Comparison of ENCODE assay signal across 11 mouse cellular contexts in the genomic region with DNA sequence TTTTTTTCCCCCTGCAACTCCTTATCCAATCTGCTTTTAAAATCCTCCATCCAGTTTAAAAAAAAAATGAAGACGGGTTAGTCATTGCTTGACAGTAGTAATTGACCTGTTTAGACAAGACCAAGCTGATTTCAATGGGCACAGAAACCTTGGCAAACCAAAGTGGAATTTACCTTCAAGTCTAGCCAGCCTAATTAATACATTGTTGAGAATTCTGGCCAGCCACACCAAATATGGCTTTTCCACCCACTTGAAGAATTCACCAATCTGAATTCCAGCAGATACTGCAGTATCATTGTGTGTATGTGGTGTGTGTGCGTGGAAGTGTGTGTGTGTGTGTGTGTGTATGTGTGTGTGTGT.
A peak's percentile ranks its signal among the peaks of the same experiment; 100 is the strongest.
DNase-seq lines count a peak whose midpoint lies in the region; ATAC-seq and TF ChIP-seq lines count a peak whose summit lies in the region.
"Had no signal": no experiment of that assay in that cellular context is flagged by ENCODE, and none has a peak within 500 bp of the region (broad histone marks: within the 10 kb centered on the region; RNA-seq: fewer than 3 reads in every experiment).

No protein-coding gene starts in this region.

- H3K4me2 ChIP-seq in heart, embryonic 13.5 days: peak overlapping the region; percentile 37
- H3K4me2 ChIP-seq in forebrain, embryonic 15.5 days (replicated peaks): peak overlapping the region; percentile 19

- no peak for TF ChIP-seq POLR2A in ES-Bruce4 (IDR thresholded peaks at IDR 0.05; ENCODE audit: insufficient read depth, low read length)

- no peak overlapping the region for H3K9ac ChIP-seq in heart, embryonic 13.5 days
- no peak overlapping the region for H3K9ac ChIP-seq in ES-Bruce4 (ENCODE audit: low read depth, poor library complexity, severe bottlenecking)
- no peak overlapping the region for H3K9ac ChIP-seq in forebrain, embryonic 15.5 days (replicated peaks)

- 45% methylated on average over 2 of the region's 2 CpGs for WGBS in heart, embryonic 13.5 days
- 16% methylated on average over 2 of the region's 2 CpGs for WGBS in forebrain, embryonic 15.5 days
- WGBS in midbrain, embryonic 10.5 days: 49% methylated on average over 2 of the region's 2 CpGs

- no peak for TF ChIP-seq CTCF in ES-Bruce4 (IDR thresholded peaks at IDR 0.05; ENCODE audit: low read depth, low read length)

- H3K36me3 ChIP-seq in heart, embryonic 13.5 days: no peaks in the 10 kb centered on the region
- H3K36me3 ChIP-seq in ES-Bruce4 (ENCODE audit: control insufficient read depth, insufficient read depth, low read length, poor library complexity, severe bottlenecking): no peaks in the 10 kb centered on the region
- H3K36me3 ChIP-seq in forebrain, embryonic 15.5 days: no peaks in the 10 kb centered on the region
- no peaks in the 10 kb centered on the region for H3K36me3 ChIP-seq in midbrain, embryonic 10.5 days

- H3K9me3 ChIP-seq in heart, embryonic 13.5 days: no peaks in the 10 kb centered on the region
- H3K9me3 ChIP-seq in ES-Bruce4 (replicated peaks; ENCODE audit: control insufficient read depth, insufficient read depth, low read length, poor library complexity, severe bottlenecking): no peaks in the 10 kb centered on the region
- H3K9me3 ChIP-seq in forebrain, embryonic 15.5 days: no peaks in the 10 kb centered on the region
- no peaks in the 10 kb centered on the region for H3K9me3 ChIP-seq in midbrain, embryonic 10.5 days (replicated peaks)

- no peak overlapping the region for H3K4me3 ChIP-seq in heart, embryonic 13.5 days
- H3K4me3 ChIP-seq in ES-Bruce4 (ENCODE audit: low read depth, low read length): no peak overlapping the region
- no peak overlapping the region for H3K4me3 ChIP-seq in forebrain, embryonic 15.5 days
- peak overlapping the region; percentile 36; the same call in 1 of the 2 replicates for H3K4me3 ChIP-seq in midbrain, embryonic 10.5 days

- no peak for DNase-seq in heart, adult 9 months (ENCODE audit: low spot score in 2 of 2)
- DNase-seq in midbrain, embryonic 10.5 days (ENCODE audit: low spot score): peak; percentile 19
- no peak for DNase-seq in urinary bladder, postnatal 36 days (ENCODE audit: low spot score in 2 of 2)
- DNase-seq in right cerebral cortex, postnatal 36 days (ENCODE audit: low spot score in 2 of 2): no peak
- no peak for DNase-seq in gastrocnemius, adult 8-10 months (ENCODE audit: low spot score in 2 of 2)

- H3K4me1 ChIP-seq in heart, embryonic 13.5 days: peaks cover 22% of the 10 kb centered on the region
- H3K4me1 ChIP-seq in ES-Bruce4 (ENCODE audit: control insufficient read depth, insufficient read depth, low read length): peaks cover 4% of the 10 kb centered on the region
- peaks cover 22% of the 10 kb centered on the region for H3K4me1 ChIP-seq in forebrain, embryonic 15.5 days
- peaks cover 26% of the 10 kb centered on the region for H3K4me1 ChIP-seq in midbrain, embryonic 10.5 days

- ATAC-seq in heart, embryonic 13.5 days (ENCODE audit: extremely low read depth, insufficient number of reproducible peaks, low FRiP score, low TSS enrichment): no peak
- ATAC-seq in forebrain, embryonic 15.5 days (replicated peaks): peak; percentile 27; the same call in 1 of the 2 replicates
- ATAC-seq: intestine, postnatal 0 days; Patski had no signal

- TF ChIP-seq EP300 in ES-Bruce4 (IDR thresholded peaks at IDR 0.05; ENCODE audit: insufficient read depth, low read depth, low read length): no peak

- no peaks in the 10 kb centered on the region for H3K27me3 ChIP-seq in heart, embryonic 13.5 days (replicated peaks)
- no peaks in the 10 kb centered on the region for H3K27me3 ChIP-seq in ES-Bruce4 (ENCODE audit: control insufficient read depth, insufficient read depth, low read length, poor library complexity, severe bottlenecking)
- no peaks in the 10 kb centered on the region for H3K27me3 ChIP-seq in forebrain, embryonic 15.5 days
- peaks cover 39% of the 10 kb centered on the region for H3K27me3 ChIP-seq in midbrain, embryonic 10.5 days (ENCODE audit: low read depth, poor library complexity, severe bottlenecking)
- H3K27me3 ChIP-seq: Patski had no signal

- H3K27ac ChIP-seq in heart, embryonic 13.5 days (replicated peaks): no peak overlapping the region
- H3K27ac ChIP-seq in ES-Bruce4 (ENCODE audit: insufficient read depth, low read length): peak overlapping the region; percentile 37; the same call in 1 of the 2 replicates
- H3K27ac ChIP-seq in forebrain, embryonic 15.5 days (replicated peaks): 0 out of 2 replicates have a peak overlapping the region, but pooled peaks have one; percentile 7
- H3K27ac ChIP-seq in midbrain, embryonic 10.5 days (replicated peaks): peak overlapping the region; percentile 70
- H3K27ac ChIP-seq: macrophage had no signal
